Mouse (Mus musculus) myocyte (in vitro differentiated cells): ENCODE measurements at regions not wholly inside any gene's neighbourhood (a gene's known extent, or its start where the extent isn't known, plus 50 kb on each side); places are given as distances from the start of the nearest gene placed in this dataset.

Source experiments
- H3K27me3 ChIP-seq: one replicate; pipeline ENCODE4 v1.6.1; 2011; ENCODE audit not compliant: control insufficient read depth, insufficient read depth, insufficient read length
- H3K36me3 ChIP-seq: one replicate; pipeline ENCODE4 v1.6.1; 2011; ENCODE audit not compliant: control insufficient read depth, insufficient read depth
- H3K4me2 ChIP-seq: one replicate; pipeline ENCODE4 v1.6.1; 2011; ENCODE audit warnings: low read depth, control low read depth
- H3K4me3 ChIP-seq: one replicate; pipeline ENCODE4 v1.5.1; 2011; ENCODE audit warnings: mild to moderate bottlenecking, control low read depth, moderate library complexity
- H3K79me2 ChIP-seq: one replicate; pipeline ENCODE4 v1.6.1; 2011; ENCODE audit not compliant: control insufficient read depth, insufficient read depth
- H3ac ChIP-seq: one replicate; pipeline ENCODE4 v1.6.1; 2011; ENCODE audit not compliant: control insufficient read depth, insufficient read length
- CEBPB ChIP-seq: IDR thresholded peaks from 2 replicates; pipeline ENCODE4 v1.6.1; 2011; ENCODE audit warnings: mild to moderate bottlenecking, moderate library complexity; ENCODE audit not compliant: poor library complexity, insufficient read depth, severe bottlenecking
- E2F4 ChIP-seq: IDR thresholded peaks from one replicate; pipeline ENCODE4 v1.6.1; 2011; ENCODE audit warnings: mild to moderate bottlenecking, control low read depth, moderate library complexity; ENCODE audit not compliant: insufficient read depth
- MAX ChIP-seq: IDR thresholded peaks from one replicate; pipeline ENCODE4 v1.6.1; 2011; ENCODE audit warnings: low read depth, mild to moderate bottlenecking, control low read depth
- MYOD1 ChIP-seq, 3 experiments: IDR thresholded peaks; one replicate each; pipeline ENCODE4 v1.6.1; 2011; ENCODE audit warnings: control low read depth in 2 of 3, low read depth in 2 of 3, mild to moderate bottlenecking in 2 of 3, moderate library complexity in 1 of 3; ENCODE audit not compliant: insufficient read length in 2 of 3, control insufficient read depth in 1 of 3
- MYOG ChIP-seq, 3 experiments: IDR thresholded peaks; one replicate each; pipeline ENCODE4 v1.6.1; 2011; ENCODE audit warnings: control low read depth in 2 of 3, low read depth in 2 of 3, mild to moderate bottlenecking in 2 of 3; ENCODE audit not compliant: insufficient read length in 2 of 3, control insufficient read depth in 1 of 3, insufficient read depth in 1 of 3
- POLR2A ChIP-seq: IDR thresholded peaks from one replicate; pipeline ENCODE4 v1.6.1; 2011; ENCODE audit warnings: low read depth, mild to moderate bottlenecking, control low read depth, moderate library complexity; ENCODE audit not compliant: insufficient read length
- POLR2AphosphoS2 ChIP-seq: IDR thresholded peaks from one replicate; pipeline ENCODE4 v1.6.1; 2011; ENCODE audit warnings: low read depth, control low read depth; ENCODE audit not compliant: insufficient read length
- REST ChIP-seq: IDR thresholded peaks from one replicate; pipeline ENCODE4 v1.6.1; 2011; ENCODE audit warnings: mild to moderate bottlenecking, control low read depth, moderate library complexity; ENCODE audit not compliant: insufficient read depth, insufficient read length
- SRF ChIP-seq: IDR thresholded peaks from one replicate; pipeline ENCODE4 v1.6.1; 2011; ENCODE audit warnings: low read depth; ENCODE audit not compliant: control insufficient read depth, insufficient read length
- TCF12 ChIP-seq: IDR thresholded peaks from one replicate; pipeline ENCODE4 v1.6.1; 2011; ENCODE audit warnings: mild to moderate bottlenecking, control low read depth; ENCODE audit not compliant: poor library complexity, insufficient read depth, severe bottlenecking
- TCF3 ChIP-seq: IDR thresholded peaks from one replicate; pipeline ENCODE4 v1.6.1; 2011; ENCODE audit warnings: low read depth, control low read depth; ENCODE audit not compliant: insufficient read length
- USF1 ChIP-seq: IDR thresholded peaks from one replicate; pipeline ENCODE4 v1.6.1; 2011; ENCODE audit warnings: low read depth, mild to moderate bottlenecking, control low read depth, moderate library complexity

DNA sequence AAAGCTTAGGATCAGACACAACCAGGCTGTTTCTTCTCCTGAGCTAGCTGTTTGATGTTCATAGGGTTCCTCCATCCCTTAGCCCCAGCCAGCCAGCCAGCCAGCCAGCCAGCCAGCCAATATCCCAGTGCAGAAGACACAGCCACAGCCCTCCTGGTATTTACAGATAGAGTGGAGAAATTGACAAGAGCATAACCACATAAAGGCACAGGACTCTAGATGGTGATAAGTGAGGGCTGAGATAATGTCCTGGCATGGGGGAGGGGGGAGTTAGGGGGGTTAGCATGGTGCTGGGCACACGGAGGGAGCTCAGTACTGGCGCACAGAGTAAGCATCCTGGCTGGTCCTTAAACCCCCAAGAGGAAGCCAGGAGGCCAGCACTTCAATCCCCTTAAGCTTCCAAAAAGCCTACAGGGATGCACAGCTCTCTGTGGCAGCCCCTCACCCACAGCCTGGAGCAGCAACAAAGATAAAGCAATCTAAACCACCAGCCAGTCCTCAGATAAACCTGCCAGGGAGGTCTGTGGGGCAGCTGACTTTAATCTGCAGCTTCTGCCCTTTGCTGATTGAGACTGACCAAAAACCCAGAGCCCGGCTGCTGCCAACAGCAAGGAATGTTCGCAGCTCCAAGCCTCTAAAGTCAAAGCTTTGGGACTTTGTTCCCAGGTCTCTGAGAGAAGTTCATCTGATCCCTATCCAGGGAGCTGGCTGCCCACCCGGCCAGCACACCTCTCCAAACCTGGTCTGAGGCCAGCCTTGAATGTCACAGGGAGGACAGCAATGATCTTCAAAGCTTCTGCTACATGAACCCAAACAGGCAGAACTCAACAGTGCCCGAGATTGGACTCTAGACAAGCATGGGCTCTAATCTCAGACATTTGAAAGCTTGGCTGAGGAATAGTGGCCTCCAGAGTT lies 124.9 kb downstream of the Utp6 start:
- Histone ChIP-seq H3K79me2 (no peaks in the 10 kb centered on the region), H3K4me3 (no peak overlapping the region), H3K4me2 (no peak overlapping the region), H3K27me3 (no peaks in the 10 kb centered on the region), H3K36me3 (no peaks in the 10 kb centered on the region), H3ac (no peak overlapping the region)
- no peak for TF ChIP-seq USF1
- no peak for TF ChIP-seq MAX
- no peak for TF ChIP-seq MYOG (IDR thresholded peaks at IDR 0.05; ENCODE audit: control insufficient read depth in 1 of 3, insufficient read depth in 1 of 3, insufficient read length in 2 of 3, low read depth in 2 of 3)
- no peak for TF ChIP-seq CEBPB
- no peak for TF ChIP-seq POLR2AphosphoS2
- no peak for TF ChIP-seq MYOD1 (IDR thresholded peaks at IDR 0.05; ENCODE audit: control insufficient read depth in 1 of 3, insufficient read length in 2 of 3, low read depth in 2 of 3)
- TF ChIP-seq TCF3 = no peak
- TF ChIP-seq TCF12 = no peak
- TF ChIP-seq E2F4 = no peak
- no peak for TF ChIP-seq REST
- TF ChIP-seq SRF = no peak
- no peak for TF ChIP-seq POLR2A

DNA sequence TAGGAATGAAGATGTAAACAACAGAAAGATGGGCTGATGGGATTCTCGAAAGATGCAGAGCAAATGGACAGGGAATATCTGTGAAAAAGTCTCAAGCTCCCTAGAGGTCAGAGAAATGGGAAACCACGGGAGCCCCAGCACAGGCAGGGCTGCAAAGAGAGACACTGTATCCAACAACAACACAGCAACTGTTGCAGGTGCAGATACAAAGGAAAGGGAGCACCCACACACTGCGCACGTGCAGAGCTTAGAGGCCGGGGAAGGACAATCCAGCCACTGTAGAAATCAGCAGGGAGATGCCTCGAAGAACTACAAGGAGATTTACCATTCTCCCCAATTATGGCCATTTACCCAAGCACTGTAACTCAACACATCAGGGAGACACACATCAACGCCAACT lies 126.3 kb downstream of the Utp6 start:
- no peak overlapping the region for H3K4me3 ChIP-seq
- no peaks in the 10 kb centered on the region for H3K27me3 ChIP-seq
- no peak overlapping the region for H3K4me2 ChIP-seq
- H3K79me2 ChIP-seq = no peaks in the 10 kb centered on the region
- H3ac ChIP-seq = no peak overlapping the region
- no peak for TF ChIP-seq USF1
- TF ChIP-seq POLR2AphosphoS2 = no peak
- TF ChIP-seq MYOG (IDR thresholded peaks at IDR 0.05; ENCODE audit: control insufficient read depth in 1 of 3, insufficient read depth in 1 of 3, insufficient read length in 2 of 3, low read depth in 2 of 3) = no peak
- TF ChIP-seq E2F4 = no peak
- no peak for TF ChIP-seq CEBPB
- no peak for TF ChIP-seq REST
- no peak for TF ChIP-seq SRF
- TF ChIP-seq TCF3 = no peak
- TF ChIP-seq MAX = no peak
- H3K36me3 ChIP-seq = no peaks in the 10 kb centered on the region

DNA sequence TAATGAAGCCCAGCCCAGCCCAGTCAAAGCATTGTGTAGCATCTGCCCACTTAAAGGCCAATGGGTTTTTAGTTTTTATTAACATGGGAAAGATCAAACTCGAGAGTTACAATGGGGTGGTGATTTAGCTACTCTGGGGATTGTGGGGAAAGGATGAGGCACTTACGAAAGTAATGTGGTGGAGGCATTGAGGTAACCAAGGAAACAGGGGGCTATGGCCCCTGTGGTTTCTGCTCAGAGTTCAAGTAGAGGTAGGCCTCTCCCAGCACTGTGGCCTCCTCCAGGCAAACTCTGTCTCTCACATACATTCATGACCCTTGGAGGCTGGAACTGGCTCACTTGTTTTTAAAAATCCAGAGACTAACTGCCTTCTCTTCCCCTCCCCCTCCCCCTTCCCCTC lies 128.4 kb downstream of the Utp6 start:
- H3K79me2 ChIP-seq = no peaks in the 10 kb centered on the region
- no peak overlapping the region for H3K4me2 ChIP-seq
- no peaks in the 10 kb centered on the region for H3K36me3 ChIP-seq
- no peaks in the 10 kb centered on the region for H3K27me3 ChIP-seq
- no peak overlapping the region for H3K4me3 ChIP-seq
- TF ChIP-seq MYOG (IDR thresholded peaks at IDR 0.05; ENCODE audit: control insufficient read depth in 1 of 3, insufficient read depth in 1 of 3, insufficient read length in 2 of 3, low read depth in 2 of 3) (no peak), MAX (no peak), SRF (no peak), E2F4 (no peak)
- H3ac ChIP-seq = no peak overlapping the region

DNA sequence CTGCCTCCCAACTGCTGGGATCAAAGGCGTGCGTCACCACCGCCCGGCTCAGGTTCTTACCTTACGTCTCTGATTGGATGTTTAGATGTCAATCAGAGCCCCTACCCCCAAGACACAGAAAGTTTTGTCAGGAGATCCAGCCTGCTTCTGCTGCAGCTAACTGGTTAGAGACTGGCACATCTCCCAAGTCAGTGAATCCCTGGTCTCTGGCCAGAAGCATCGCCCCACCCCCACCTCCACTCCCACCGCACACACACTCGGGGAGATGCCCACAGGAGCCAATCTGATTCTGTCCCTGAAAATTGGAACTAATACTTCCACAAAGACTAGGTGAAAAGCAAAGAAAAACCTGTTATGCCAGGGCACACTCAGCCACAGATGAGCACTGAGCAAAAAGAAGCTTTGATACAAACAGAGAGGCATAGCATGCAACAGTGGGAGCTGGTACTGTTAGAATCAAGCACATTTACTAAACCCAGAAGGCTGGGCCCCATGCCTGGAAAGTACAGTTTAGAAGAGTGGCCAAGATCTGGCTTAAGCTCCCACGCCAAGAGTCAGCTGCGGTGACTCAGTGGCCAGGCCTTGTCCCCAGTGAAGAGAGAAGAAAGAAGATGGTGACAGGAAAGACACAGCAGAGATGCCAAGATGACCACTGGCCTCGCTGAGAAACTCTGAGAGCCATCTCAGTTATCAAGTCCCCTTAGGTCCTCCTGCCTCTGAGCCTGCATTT lies 130.4 kb downstream of the Utp6 start:
- H3K36me3 ChIP-seq = no peaks in the 10 kb centered on the region
- no peak for TF ChIP-seq POLR2AphosphoS2
- no peak for TF ChIP-seq POLR2A
- TF ChIP-seq TCF12 = no peak
- no peak for TF ChIP-seq MYOD1 (IDR thresholded peaks at IDR 0.05; ENCODE audit: control insufficient read depth in 1 of 3, insufficient read length in 2 of 3, low read depth in 2 of 3)
- no peak for TF ChIP-seq E2F4
- no peak for TF ChIP-seq MYOG (IDR thresholded peaks at IDR 0.05; ENCODE audit: control insufficient read depth in 1 of 3, insufficient read depth in 1 of 3, insufficient read length in 2 of 3, low read depth in 2 of 3)
- no peak for TF ChIP-seq TCF3
- no peak for TF ChIP-seq SRF
- H3K4me2 ChIP-seq = no peak overlapping the region
- H3K79me2 ChIP-seq = no peaks in the 10 kb centered on the region
- no peaks in the 10 kb centered on the region for H3K27me3 ChIP-seq
- no peak overlapping the region for H3ac ChIP-seq
- H3K4me3 ChIP-seq = no peak overlapping the region
